Mouse (Mus musculus): ENCODE results near the gene Actr3.

Actr3 gene

GRCm38 (mm10) chr1:125435369-125436135 is at the start of gene Actr3:
Gene Actr3, minus strand, starts transcription at chr1:125435727.
- DNase-seq (ENCODE audit: low read depth, low spot score), result peak; percentile 99

GRCm38 (mm10) chr1:125482459-125483287 is 47.1 kb upstream of the Actr3 start:
- DNase-seq (ENCODE audit: low read depth, low spot score), result no peak

GRCm38 (mm10) chr1:125481842-125482241 is 46.3 kb upstream of the Actr3 start:
- DNase-seq (ENCODE audit: low read depth, low spot score), result no peak

GRCm38 (mm10) chr1:125478588-125478987 is 43.1 kb upstream of the Actr3 start:
- DNase-seq (ENCODE audit: low read depth, low spot score), result no peak

- DNase-seq (ENCODE audit: low read depth, low spot score), result no peak
Observed at GRCm38 (mm10) chr1:125475961-125476682, 40.6 kb upstream of the Actr3 start.

- no peak for DNase-seq (ENCODE audit: low read depth, low spot score)
Observed at GRCm38 (mm10) chr1:125473866-125474265, 38.3 kb upstream of the Actr3 start.

GRCm38 (mm10) chr1:125473126-125473666 is 37.7 kb upstream of the Actr3 start:
- no peak for DNase-seq (ENCODE audit: low read depth, low spot score)

GRCm38 (mm10) chr1:125470805-125471648 is 35.5 kb upstream of the Actr3 start:
- DNase-seq (ENCODE audit: low read depth, low spot score), result no peak

GRCm38 (mm10) chr1:125467936-125468335 is 32.4 kb upstream of the Actr3 start:
- no peak for DNase-seq (ENCODE audit: low read depth, low spot score)

GRCm38 (mm10) chr1:125466621-125467257 is 31.2 kb upstream of the Actr3 start:
- DNase-seq (ENCODE audit: low read depth, low spot score), result no peak

GRCm38 (mm10) chr1:125464011-125464410 is 28.5 kb upstream of the Actr3 start:
- no peak for DNase-seq (ENCODE audit: low read depth, low spot score)

GRCm38 (mm10) chr1:125463349-125463748 is 27.8 kb upstream of the Actr3 start:
- DNase-seq (ENCODE audit: low read depth, low spot score), result no peak

GRCm38 (mm10) chr1:125462917-125463316 is 27.4 kb upstream of the Actr3 start:
- no peak for DNase-seq (ENCODE audit: low read depth, low spot score)

- DNase-seq (ENCODE audit: low read depth, low spot score), result no peak
Observed at GRCm38 (mm10) chr1:125458531-125458930, 23.0 kb upstream of the Actr3 start.

GRCm38 (mm10) chr1:125455128-125455527 is 19.6 kb upstream of the Actr3 start:
- DNase-seq (ENCODE audit: low read depth, low spot score), result no peak

- no peak for DNase-seq (ENCODE audit: low read depth, low spot score)
Observed at GRCm38 (mm10) chr1:125450282-125451000, 14.9 kb upstream of the Actr3 start.

GRCm38 (mm10) chr1:125447926-125448325 is 12.4 kb upstream of the Actr3 start:
- DNase-seq (ENCODE audit: low read depth, low spot score), result no peak

- DNase-seq (ENCODE audit: low read depth, low spot score), result no peak
Observed at GRCm38 (mm10) chr1:125441679-125442078, 6.2 kb upstream of the Actr3 start.

- no peak for DNase-seq (ENCODE audit: low read depth, low spot score)
Observed at GRCm38 (mm10) chr1:125441251-125441650, 5.7 kb upstream of the Actr3 start.

- no peak for DNase-seq (ENCODE audit: low read depth, low spot score)
Observed at GRCm38 (mm10) chr1:125439556-125439955, 4.0 kb upstream of the Actr3 start.

Measured in retina, adult 2 months (tissue).